Mouse (Mus musculus) thymus, adult 2 months (tissue): ENCODE results near the gene Kxd1. TPM values are rescaled to one million over a fixed set of nuclear protein-coding genes. Genes with fewer than 3 reads are reported as not detected.
"Not testable (repeated sequence)": the region's sequence is repeated elsewhere in the genome, so short reads cannot be mapped to it uniquely, and the experiment has no call there.

ENCODE experiments used
- DNase-seq: peaks from one replicate; pipeline ENCODE4 v3.0.0; 2021
- H3K27ac ChIP-seq: fragments of 200-500 bp; 2 replicates; pipeline ENCODE4 v1.5.1; 2012; ENCODE audit warnings: low read length, control low read depth; ENCODE audit not compliant: control insufficient read depth, insufficient read depth
- H3K27me3 ChIP-seq: fragments of 200-500 bp; 2 replicates; pipeline ENCODE4 v1.6.1; 2012; ENCODE audit warnings: mild to moderate bottlenecking, low read length, moderate library complexity, mixed read lengths; ENCODE audit not compliant: control insufficient read depth, insufficient read depth
- H3K36me3 ChIP-seq: fragments of 200-500 bp; 2 replicates; pipeline ENCODE4 v1.6.1; 2012; ENCODE audit warnings: mild to moderate bottlenecking, low read length, moderate library complexity; ENCODE audit not compliant: control insufficient read depth, insufficient read depth
- H3K4me1 ChIP-seq: fragments of 200-500 bp; replicated peaks from 2 replicates; pipeline ENCODE4 v1.6.1; 2012; ENCODE audit warnings: low read length; ENCODE audit not compliant: control insufficient read depth, insufficient read depth
- H3K4me3 ChIP-seq: fragments of 200-500 bp; 2 replicates; pipeline ENCODE4 v1.5.1; 2012; ENCODE audit warnings: mild to moderate bottlenecking, low read length, control low read depth, moderate library complexity; ENCODE audit not compliant: control insufficient read depth, insufficient read depth
- CTCF ChIP-seq: fragments of 200-500 bp; IDR thresholded peaks from 2 replicates; pipeline ENCODE4 v1.5.1; 2012; ENCODE audit warnings: mild to moderate bottlenecking, control low read depth, low read length, moderate library complexity, borderline replicate concordance; ENCODE audit not compliant: control insufficient read depth, poor library complexity, insufficient read depth; ENCODE audit errors: extremely low read depth
- POLR2A ChIP-seq: fragments of 200-500 bp; IDR thresholded peaks from 2 replicates; pipeline ENCODE4 v1.6.1; 2012; ENCODE audit warnings: mild to moderate bottlenecking, low read length, control low read depth, moderate library complexity; ENCODE audit not compliant: control insufficient read depth, poor library complexity, insufficient read depth; ENCODE audit errors: extremely low read depth
- WGBS: fragments of 180-500 bp; shearing (Covaris S2); methylation state at CpG from one replicate; pipeline ENCODE4 v1.1.7; 2018; 5-methylcytosine and 5-hydroxymethylcytosine counted together
- polyA plus RNA-seq: library from polyadenylated mRNA; depleted of rRNA; stranded (reverse); fragments of >200 nt; gene quantifications from 2 replicates; pipeline ENCODE4 v1.2.3, GENCODE M21; 2012

Kxd1 gene
- polyA plus RNA-seq, 1 experiment, result 72.7 TPM

GRCm38 (mm10) chr8:70511770-70512169, 16.0 kb downstream of the Kxd1 start:
- DNase-seq, result no peak
- Histone ChIP-seq H3K27me3 (no peaks in the 10 kb centered on the region), H3K4me3 (no peak overlapping the region), H3K27ac (no peak overlapping the region), H3K36me3 (peaks cover 6% of the 10 kb centered on the region; the same call in 1 of the 2 replicates), H3K4me1 (peaks cover 18% of the 10 kb centered on the region)
- no peak for TF ChIP-seq CTCF
- TF ChIP-seq POLR2A, result no peak
- WGBS, result 94% methylated on average over 2 of the region's 2 CpGs

- DNase-seq, H3K27me3 ChIP-seq, H3K36me3 ChIP-seq: not testable (repeated sequence)
- Histone ChIP-seq H3K4me3 (peak overlapping the region; percentile 88), H3K4me1 (peaks cover 19% of the 10 kb centered on the region), H3K27ac (peak overlapping the region; percentile 89; the same call in 1 of the 2 replicates)
- 61% methylated on average over 6 of the region's 6 CpGs for WGBS
Measured at GRCm38 (mm10) chr8:70511174-70511573, 16.6 kb downstream of the Kxd1 start.

- Histone ChIP-seq H3K4me3 (peak within 1 kb of the TSS; percentile 88), H3K36me3 (peaks cover 6% of the 10 kb centered on the region; the same call in 1 of the 2 replicates), H3K27me3 (no peaks in the 10 kb centered on the region), H3K4me1 (peaks cover 26% of the 10 kb centered on the region), H3K27ac (peak within 1 kb of the TSS; percentile 89)
- WGBS, result under 1% methylated on average over 74 of the region's 74 CpGs
- peak; percentile 96 for DNase-seq
- no peak for TF ChIP-seq CTCF
- TF ChIP-seq POLR2A, result peak; percentile 91
Measured at GRCm38 (mm10) chr8:70510228-70510915, 17.4 kb downstream of the Kxd1 start, which contains the start of gene Uba52. Uba52 (minus strand) TSS chr8:70510801.

DNA sequence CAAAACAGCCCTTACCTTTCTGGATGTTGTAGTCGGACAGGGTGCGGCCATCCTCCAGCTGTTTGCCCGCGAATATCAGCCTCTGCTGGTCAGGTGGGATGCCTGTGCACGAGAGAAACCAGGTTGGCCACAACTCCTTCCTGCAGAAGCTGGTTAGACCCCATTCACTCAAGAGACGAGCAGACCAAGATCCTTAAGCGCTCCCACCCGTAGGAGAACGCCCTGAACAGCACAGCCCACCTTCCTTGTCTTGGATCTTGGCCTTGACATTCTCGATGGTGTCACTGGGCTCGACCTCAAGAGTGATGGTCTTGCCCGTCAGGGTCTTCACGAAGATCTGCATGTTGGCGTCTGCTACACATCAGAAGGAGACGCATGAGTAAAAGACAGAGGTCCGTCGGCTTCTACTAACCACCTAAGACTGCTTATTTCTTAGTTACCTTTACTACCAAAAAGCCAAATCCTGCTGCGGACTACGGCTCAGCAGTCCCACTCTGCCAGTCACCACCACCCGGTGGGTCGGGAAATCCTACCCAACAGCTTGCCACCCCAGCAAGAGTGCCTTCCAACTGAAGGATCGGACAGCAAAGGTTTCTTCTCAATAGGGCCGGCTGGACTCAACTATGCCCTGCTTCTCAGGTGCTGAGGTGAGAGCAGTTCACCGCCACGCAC, 18.3 kb downstream of the Kxd1 start:
- H3K27me3 ChIP-seq, result no peaks in the 10 kb centered on the region
- 10% methylated on average over 25 of the region's 25 CpGs for WGBS
- DNase-seq, result no peak
- no peak overlapping the region for H3K27ac ChIP-seq
- TF ChIP-seq POLR2A (no peak), CTCF (no peak)
- H3K4me1 ChIP-seq, result peaks cover 26% of the 10 kb centered on the region
- peaks cover 6% of the 10 kb centered on the region; the same call in 1 of the 2 replicates for H3K36me3 ChIP-seq
- H3K4me3 ChIP-seq, result peak overlapping the region; percentile 88

GRCm38 (mm10) chr8:70507027-70507393, 20.7 kb downstream of the Kxd1 start:
- Histone ChIP-seq H3K27ac (no peak overlapping the region), H3K36me3 (peaks cover 6% of the 10 kb centered on the region; the same call in 1 of the 2 replicates), H3K27me3 (no peaks in the 10 kb centered on the region), H3K4me1 (peaks cover 26% of the 10 kb centered on the region), H3K4me3 (no peak overlapping the region)
- 86% methylated on average over 5 of the region's 5 CpGs for WGBS
- DNase-seq, result no peak
- TF ChIP-seq POLR2A (no peak), CTCF (no peak)

GRCm38 (mm10) chr8:70506328-70507026, 21.3 kb downstream of the Kxd1 start, which contains the start of gene Rex1bd:
Rex1bd (minus strand) TSS chr8:70506752.
- no peak within 1 kb of the TSS for H3K27ac ChIP-seq
- H3K36me3 ChIP-seq, result peaks cover 6% of the 10 kb centered on the region; the same call in 1 of the 2 replicates
- peak within 1 kb of the TSS; percentile 56 for H3K4me3 ChIP-seq
- peak; percentile 94 for DNase-seq
- TF ChIP-seq CTCF (peak; percentile 87; the same call in 1 of the 2 replicates), POLR2A (peak; percentile 60; the same call in 1 of the 2 replicates)
- 7% methylated on average over 40 of the region's 40 CpGs for WGBS
- H3K27me3 ChIP-seq, result no peaks in the 10 kb centered on the region
- H3K4me1 ChIP-seq, result peaks cover 26% of the 10 kb centered on the region
